Mouse (Mus musculus) kidney, postnatal 25 days (tissue): Measurements from ENCODE around the gene Igfbp7.

Experiments used
- DNase-seq, 2 experiments: peaks; one replicate each; pipeline ENCODE4 v3.0.0; 2021; ENCODE audit warnings: mixed read lengths in 2 of 2

Gene Igfbp7

DNA sequence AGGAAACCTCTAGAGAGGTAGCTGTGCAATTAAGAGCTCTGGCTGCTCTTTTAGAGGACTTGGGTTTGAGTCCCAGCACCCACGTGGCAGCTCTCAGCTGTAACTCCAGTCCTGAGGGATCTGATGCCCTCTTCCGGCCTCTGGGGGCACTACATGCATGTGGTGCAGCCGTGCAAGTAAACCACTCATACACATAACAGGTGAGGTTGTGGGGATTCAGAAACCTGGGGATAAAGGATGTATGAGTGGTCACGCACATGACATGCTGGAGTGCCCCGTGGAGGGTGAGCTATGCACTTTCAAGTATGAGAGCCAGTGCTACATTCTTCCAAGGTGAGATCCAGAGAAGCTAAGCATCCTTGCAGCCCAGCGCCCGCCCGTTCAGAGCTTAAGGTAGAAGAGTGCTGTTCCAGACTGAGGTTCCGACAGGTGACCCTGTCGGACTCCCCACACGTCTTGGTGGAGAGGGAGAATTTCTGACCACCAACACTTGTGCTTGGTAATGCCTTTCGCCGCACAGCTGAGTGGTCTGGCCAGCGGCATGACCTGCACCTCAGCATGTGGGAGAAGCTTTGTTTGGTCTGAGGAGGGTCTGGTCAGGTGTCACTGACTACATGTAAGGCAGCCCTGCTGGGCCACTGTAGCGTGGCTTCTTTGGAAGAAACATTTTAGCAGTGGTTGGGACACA lies 57.7 kb downstream of the Igfbp7 start:
- DNase-seq = no peak

DNA sequence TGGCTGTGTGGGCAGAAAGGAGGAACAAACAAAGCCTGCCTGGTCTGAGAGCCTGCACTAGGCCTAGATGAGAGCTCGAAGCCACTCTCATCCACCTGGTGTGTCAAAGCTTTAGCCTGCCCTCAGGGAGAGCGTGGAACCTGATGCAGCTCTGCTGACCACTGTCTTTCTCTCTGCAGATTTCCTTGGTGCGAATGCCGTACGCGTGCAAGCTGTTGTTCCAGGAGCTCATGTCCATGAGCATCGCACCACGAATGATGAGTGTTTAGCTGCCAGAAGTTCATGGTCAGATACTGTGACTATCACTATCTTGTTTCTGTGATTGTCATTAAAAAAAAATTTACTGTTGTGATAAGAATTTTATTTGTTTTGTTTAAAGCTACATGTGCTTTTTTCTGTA lies 58.9 kb downstream of the Igfbp7 start:
- no peak for DNase-seq

DNA sequence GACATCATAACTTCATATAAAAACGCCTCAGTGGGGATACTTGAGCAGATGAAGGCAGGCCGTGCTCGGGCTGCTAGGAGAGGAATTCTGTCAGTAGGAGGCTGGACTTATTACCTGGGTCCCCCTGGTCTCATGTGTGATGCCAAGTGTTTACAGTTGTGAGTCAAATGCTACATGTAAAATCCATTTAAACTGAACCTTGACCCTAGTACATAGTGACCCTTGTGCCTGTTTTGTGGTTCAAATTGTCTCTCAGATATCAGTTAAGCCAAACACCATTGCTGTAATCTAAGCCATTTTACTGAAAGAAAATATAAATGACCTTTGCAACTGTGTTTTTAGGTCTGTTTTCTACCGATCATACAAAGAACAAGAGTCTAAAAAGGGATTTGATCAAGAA lies 67.8 kb downstream of the Igfbp7 start:
- DNase-seq = no peak

DNA sequence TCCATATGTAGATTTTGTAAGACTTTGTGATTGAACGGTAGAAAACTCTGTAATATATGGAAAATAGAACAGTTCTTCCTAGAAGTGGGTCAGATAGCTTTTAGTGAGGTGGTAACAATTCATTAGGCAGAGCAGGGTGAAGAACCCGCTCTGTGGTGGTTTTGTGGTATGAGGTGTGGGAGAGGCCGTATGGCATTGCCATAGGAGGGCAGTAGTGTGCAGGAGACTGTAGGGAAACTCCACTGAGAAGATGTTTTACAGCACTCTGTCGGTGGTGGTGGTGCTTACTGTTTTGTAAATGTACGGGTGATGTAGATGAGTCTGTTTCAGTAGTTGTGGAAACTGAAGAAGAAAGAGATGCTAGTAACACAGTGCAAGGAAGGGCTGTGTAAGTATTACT lies 77.7 kb downstream of the Igfbp7 start:
- no peak for DNase-seq

DNA sequence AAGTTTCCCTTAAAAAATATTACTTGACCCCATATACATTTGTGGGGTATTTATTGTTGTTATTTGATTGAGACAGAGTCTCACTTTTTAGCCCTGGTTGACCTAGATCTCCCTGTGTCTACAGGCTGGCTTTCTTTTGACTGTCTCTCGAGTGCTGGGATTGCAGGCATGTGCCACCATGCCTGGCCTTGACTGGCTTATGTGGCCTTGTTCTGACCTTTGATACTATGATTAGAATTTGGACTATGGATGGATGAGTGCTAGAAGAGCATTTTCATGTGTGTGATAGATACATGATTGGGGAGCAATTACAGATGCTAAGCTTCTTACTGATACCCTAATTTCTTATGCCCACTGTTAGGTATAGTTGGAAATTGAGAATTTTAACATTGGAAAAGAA lies 82.9 kb downstream of the Igfbp7 start:
- no peak for DNase-seq

DNA sequence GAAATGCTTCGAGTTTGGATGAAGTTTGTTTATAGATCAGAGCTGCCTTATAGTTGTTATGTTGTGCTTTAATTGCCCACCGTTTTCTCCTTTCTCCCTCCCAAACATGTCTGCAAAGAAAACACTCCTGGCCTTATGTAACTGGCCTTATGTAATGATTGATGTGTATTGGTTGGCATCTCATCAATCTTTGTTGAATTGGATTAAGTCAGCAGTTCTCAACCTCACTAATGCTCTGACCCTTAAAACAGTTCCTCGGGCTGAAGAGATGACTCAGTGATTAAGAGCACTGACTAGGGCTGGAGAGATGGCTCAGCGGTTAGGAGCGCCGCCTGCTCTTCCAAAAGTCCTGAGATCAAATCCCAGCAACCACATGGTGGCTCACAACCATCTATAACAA lies 92.9 kb downstream of the Igfbp7 start:
- no peak for DNase-seq

DNA sequence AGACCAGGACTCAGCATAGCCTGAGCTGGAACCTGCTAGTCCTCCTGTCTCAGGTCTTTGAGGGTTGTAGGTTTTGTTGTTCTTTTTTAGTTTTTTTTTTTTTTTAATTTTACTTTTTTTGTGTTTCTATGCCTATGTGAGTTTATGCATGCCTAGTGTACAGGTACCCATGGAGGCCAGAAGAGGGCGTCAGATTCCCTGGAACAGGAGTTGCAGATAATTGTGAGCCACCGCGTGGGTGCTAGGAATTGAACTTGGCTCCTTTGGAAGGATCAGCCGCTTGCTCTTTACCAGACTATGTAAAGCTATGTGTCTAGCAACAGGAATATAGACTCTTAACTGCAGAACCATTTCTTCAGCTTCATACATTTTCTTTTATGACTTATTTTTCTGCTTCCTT lies 93.6 kb downstream of the Igfbp7 start:
- no peak for DNase-seq

DNA sequence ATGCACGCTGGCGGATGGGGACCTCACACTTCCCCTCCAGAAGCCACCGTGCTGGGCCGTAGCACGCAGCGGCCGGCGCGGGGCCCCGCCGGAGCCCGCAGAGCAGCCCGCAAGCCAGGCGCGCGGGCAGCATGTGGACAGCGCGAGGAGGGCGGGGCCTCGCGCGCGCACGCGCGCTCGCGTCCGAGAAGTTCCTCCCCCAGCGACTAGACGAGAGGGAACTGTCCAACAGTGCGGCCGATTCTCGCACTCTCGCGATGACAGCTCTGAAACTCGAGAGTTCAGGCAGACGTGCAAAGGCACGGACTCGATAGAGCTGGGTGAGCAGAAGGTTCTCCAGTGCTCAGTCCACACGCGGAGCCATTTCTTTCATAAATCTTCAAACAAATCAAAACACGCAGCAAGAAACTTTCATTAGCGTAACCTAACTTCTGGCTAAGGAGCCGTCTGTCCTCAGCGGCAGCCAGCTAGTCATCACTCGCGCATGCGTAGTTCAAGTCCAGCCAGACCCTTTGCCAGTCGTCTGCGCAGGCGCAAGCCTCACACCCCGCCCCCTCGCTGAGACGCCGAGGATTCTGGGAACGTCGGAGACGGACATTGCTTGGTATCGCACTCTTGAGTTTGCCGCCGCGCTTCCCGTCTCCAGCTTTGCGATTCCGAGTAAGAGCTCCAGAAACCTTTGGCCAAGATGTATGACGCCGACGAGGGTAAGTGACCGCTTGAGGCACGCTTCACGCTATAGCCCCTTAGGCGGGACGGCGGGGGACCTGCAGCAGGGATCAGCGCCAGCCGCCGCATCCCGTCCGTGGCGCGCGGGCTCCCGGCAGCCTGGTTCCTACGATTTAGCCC lies 97.7 kb downstream of the Igfbp7 start, which contains the start of the genes Noa1 and Polr2b:
Gene Noa1 (minus strand): TSS at position 161 of the 849 bp plus-strand sequence.
Gene Polr2b (plus strand): TSS at position 224 of the 849 bp plus-strand sequence.
- peak; percentile 98 for DNase-seq

DNA sequence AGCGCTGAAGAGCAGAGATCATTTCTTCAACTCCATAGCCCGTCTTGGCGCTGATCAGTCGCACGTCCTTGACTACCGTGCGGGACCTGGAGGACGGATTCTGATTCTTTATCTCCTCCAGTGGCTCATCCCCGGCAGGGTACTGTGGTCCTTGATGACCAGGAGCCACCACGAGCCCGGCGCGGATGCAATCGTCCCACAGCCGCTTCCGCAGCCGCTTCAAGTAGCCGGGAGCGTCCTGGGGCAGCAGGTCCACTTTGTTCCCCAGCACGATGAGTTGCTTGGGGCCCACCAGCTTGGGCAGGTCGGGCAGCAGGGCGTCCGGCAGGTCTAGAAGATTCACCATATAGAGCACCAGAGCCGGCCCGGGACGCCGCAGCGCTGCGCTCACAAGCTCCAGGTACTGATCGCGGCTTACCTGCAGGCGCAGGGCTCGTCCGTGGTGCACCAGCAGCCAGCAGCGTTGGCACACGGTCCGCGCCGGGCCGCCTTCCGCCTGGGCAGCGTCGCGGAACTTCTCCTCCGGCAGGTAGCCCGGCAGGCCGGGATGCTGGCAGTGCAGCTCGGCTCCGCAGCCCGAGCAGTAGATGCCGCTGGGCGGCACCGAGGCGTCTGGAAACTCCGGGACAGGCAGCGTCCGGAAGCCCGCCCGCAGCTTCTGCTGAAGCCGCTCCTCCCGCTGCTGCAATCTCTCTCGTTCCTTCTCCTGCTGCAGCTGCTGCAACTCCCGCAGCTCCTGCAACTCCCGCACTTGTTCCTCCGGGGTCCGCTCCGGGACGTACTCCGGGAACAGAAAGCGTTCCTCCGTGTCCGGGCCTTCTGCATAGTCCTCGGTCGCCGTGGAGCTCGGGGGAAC lies 98.6 kb downstream of the Igfbp7 start:
- peak; percentile 37 to 64 for DNase-seq

DNA sequence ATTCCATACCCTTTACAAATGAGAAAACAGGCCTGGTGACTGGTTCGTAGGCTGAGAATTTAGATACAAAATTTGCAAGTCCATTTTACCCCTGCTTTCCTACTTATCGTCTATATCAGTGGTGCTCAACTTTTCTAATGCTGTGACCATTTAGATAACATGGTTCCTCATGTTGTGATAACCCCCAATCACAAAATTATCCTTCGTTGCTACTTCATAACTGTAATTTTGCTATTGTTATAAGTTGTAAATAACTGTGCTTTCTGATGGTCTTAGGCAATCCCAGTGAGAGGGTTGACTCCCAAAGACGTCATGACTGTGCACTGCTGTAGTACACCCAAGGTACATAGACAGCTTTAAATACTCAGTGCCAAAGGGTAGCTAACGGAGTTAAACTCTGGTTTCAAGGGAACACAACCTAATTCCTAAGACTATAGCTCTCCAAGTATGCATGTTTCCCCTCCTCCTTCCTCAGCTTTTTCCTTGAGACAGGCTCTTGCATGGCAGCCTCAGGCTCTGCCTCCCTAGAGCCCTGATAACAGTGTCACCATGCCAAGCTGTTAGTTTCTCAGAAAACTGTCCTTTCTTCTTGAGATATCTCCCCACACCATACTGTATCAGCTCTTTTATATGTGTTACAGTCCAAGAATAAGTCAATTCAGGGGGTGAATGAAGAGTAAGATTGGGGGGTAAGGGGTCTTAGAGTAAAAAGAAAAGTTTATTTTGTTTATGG lies 99.9 kb downstream of the Igfbp7 start:
- DNase-seq = no peak

DNA sequence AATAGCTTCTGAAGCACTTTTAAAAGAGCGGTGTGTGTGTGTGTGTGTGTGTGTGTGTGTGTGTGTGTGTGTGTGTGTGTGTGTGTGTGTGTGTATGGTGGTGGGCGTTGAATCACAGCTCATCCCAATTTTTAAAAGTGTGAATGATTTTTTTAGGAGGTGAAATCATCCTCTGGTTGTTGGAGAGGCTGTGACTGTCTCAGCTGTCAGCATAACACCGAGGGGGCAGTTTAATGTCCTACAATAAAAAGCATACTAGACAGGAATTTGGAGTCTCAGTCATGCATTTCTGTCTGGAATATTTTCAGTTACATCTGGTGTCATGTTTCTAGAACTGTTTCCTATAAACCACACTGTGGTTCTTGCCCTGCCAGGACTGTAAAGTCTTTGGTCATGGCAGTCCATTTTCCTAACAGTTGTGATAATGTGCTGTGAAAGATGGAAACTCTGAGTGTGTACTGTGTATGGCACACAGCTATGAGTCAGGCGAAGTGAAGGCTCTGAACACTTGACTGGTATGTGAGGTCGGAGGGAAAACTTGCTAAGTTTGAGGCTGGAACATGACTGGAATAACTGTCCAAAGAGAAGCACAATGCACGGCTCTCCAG lies 106.4 kb downstream of the Igfbp7 start:
- no peak for DNase-seq

DNA sequence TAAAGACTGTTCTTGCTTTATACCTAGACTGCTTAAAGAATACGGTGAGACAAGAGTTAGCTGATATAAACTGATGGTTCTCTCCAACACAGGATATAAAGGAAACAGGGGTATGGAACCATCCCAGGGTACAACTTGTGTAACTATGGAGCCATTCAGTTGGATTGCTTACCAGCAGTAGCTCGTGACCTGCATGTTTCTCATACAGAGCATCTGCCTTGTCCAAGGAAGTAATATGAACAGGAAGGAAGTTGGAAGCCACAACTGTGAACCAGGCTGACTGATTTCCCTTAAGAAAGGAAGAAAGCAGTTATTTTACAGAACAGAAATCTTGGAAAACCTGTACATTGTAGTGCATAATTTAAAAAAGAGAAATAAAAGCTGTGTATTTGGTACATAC lies 108.4 kb downstream of the Igfbp7 start:
- no peak for DNase-seq
